Mouse (Mus musculus): Measurements from ENCODE around the gene Ranbp17. TPM values are rescaled to one million over a fixed set of nuclear protein-coding genes. Genes with fewer than 3 reads are reported as not detected.

Gene Ranbp17
- total and polyA plus RNA-seq, 2 experiments from 2014 or later: 2.1 to 3.6 TPM

GRCm38 (mm10) chr11:33162998-33163506 lies 350.5 kb downstream of the Ranbp17 start, which contains the start of gene Npm1:
Npm1 (minus strand) TSS chr11:33163206.
- WGBS: 5% methylated on average over 47 of the region's 49 CpGs
- ATAC-seq (ENCODE audit: insufficient read depth, low read depth) (peak; percentile 97), DNase-seq (ENCODE audit: low spot score) (peak; percentile 100)
- Histone ChIP-seq H3K27ac (ENCODE audit: low read depth) (peak within 1 kb of the TSS; percentile 87), H3K27me3 (ENCODE audit: control insufficient read depth, insufficient read depth, low read length) (no peaks in the 10 kb centered on the region), H3K4me2 (ENCODE audit: low read depth, low read length) (peak within 1 kb of the TSS; percentile 78), H3K36me3 (replicated peaks; ENCODE audit: control insufficient read depth, insufficient read depth, low read length) (peaks cover 26% of the 10 kb centered on the region), H3K4me3 (ENCODE audit: low read depth, low read length) (peak within 1 kb of the TSS; percentile 93), H3K4me1 (ENCODE audit: control insufficient read depth, insufficient read depth) (peaks cover 10% of the 10 kb centered on the region), H3K9ac (replicated peaks; ENCODE audit: low read depth, low read length) (peak within 1 kb of the TSS; percentile 92), H3K9me3 (replicated peaks; ENCODE audit: control insufficient read depth, low read length) (no peaks in the 10 kb centered on the region)
- TF ChIP-seq CTCF (IDR thresholded peaks at IDR 0.05; ENCODE audit: low read depth) (no peak), EP300 (IDR thresholded peaks at IDR 0.05; ENCODE audit: low read depth) (peak; percentile 81; the same call in 1 of the 2 replicates)

- Histone ChIP-seq H3K4me3 (ENCODE audit: low read depth, low read length) (peak overlapping the region; percentile 93), H3K9ac (replicated peaks; ENCODE audit: low read depth, low read length) (peak overlapping the region; percentile 92), H3K36me3 (replicated peaks; ENCODE audit: control insufficient read depth, insufficient read depth, low read length) (peaks cover 32% of the 10 kb centered on the region), H3K4me2 (ENCODE audit: low read depth, low read length) (peak overlapping the region; percentile 78), H3K9me3 (replicated peaks; ENCODE audit: control insufficient read depth, low read length) (no peaks in the 10 kb centered on the region), H3K27me3 (ENCODE audit: control insufficient read depth, insufficient read depth, low read length) (no peaks in the 10 kb centered on the region), H3K27ac (ENCODE audit: low read depth) (peak overlapping the region; percentile 87), H3K4me1 (ENCODE audit: control insufficient read depth, insufficient read depth) (peaks cover 10% of the 10 kb centered on the region)
- no peak; the same call in 1 of the 2 replicates for TF ChIP-seq EP300 (IDR thresholded peaks at IDR 0.05; ENCODE audit: low read depth)
- TF ChIP-seq CTCF (IDR thresholded peaks at IDR 0.05; ENCODE audit: low read depth): no peak
- DNase-seq (ENCODE audit: low spot score): peak; percentile 53
- peak; percentile 49 for ATAC-seq (ENCODE audit: insufficient read depth, low read depth)
- 2% methylated on average over 51 of the region's 53 CpGs for whole genome bisulfite sequencing
These were observed 351.1 kb downstream of the Ranbp17 start for GRCm38 (mm10) chr11:33162211-33162997.

Other genes with a start within 250 kb of the Ranbp17 start
- gene Gm12117, start 237.0 kb downstream of the Ranbp17 start, total RNA-seq (2014; rRNA removed; ENCODE audit: low replicate concordance): not detected in 2 replicates
- gene Gm12117, start 237.0 kb downstream of the Ranbp17 start, polyA plus RNA-seq (2015; fragmentation: Nextera tagmentation; extraction: Ambion mirVana): not detected in 2 replicates
- not detected in 2 replicates for gene Gabrp, start 65.2 kb upstream of the Ranbp17 start, total RNA-seq (2014; rRNA removed; ENCODE audit: low replicate concordance)
- 0.16 TPM in 1 of 2 replicates, not detected in the other for gene Gabrp, start 65.2 kb upstream of the Ranbp17 start, polyA plus RNA-seq (2015; fragmentation: Nextera tagmentation; extraction: Ambion mirVana)
- gene D130052B06Rik, start 85.6 kb upstream of the Ranbp17 start, total RNA-seq (2014; rRNA removed; ENCODE audit: low replicate concordance): not detected in 2 replicates
- gene D130052B06Rik, start 85.6 kb upstream of the Ranbp17 start, polyA plus RNA-seq (2015; fragmentation: Nextera tagmentation; extraction: Ambion mirVana): not detected in 2 replicates

Data from heart, postnatal 0 days (tissue).